Mouse (Mus musculus): ENCODE measurements around the gene Fgfr2.

GRCm38 (mm10) chr7:132193606-132194005 lies 929.5 kb downstream of the Fgfr2 start:
- TF ChIP-seq POLR2A (IDR thresholded peaks at IDR 0.05; ENCODE audit: control insufficient read depth, low read depth, low read length), result no peak
- TF ChIP-seq CTCF (IDR thresholded peaks at IDR 0.05; ENCODE audit: control insufficient read depth, insufficient read depth, insufficient replicate concordance, low read depth, low read length), result no peak
